Mouse (Mus musculus): ENCODE data around the gene Pigx.

Pigx gene

GRCm38 (mm10) chr16:32099638-32100150 is at the start of gene Pigx, which contains the start of gene Cep19:
Gene Pigx, minus strand, starts transcription at chr16:32099740.
Gene Cep19, plus strand, starts transcription at chr16:32099800.
- peak; percentile 92 for DNase-seq

GRCm38 (mm10) chr16:32147589-32148207 is 48.2 kb upstream of the Pigx start:
- no peak for DNase-seq

GRCm38 (mm10) chr16:32144592-32144991 is 45.1 kb upstream of the Pigx start:
- no peak for DNase-seq

- DNase-seq, result no peak
These were observed 44.2 kb upstream of the Pigx start for GRCm38 (mm10) chr16:32143766-32144165.

- DNase-seq, result no peak
These were observed 39.4 kb upstream of the Pigx start for GRCm38 (mm10) chr16:32138954-32139353.

DNA sequence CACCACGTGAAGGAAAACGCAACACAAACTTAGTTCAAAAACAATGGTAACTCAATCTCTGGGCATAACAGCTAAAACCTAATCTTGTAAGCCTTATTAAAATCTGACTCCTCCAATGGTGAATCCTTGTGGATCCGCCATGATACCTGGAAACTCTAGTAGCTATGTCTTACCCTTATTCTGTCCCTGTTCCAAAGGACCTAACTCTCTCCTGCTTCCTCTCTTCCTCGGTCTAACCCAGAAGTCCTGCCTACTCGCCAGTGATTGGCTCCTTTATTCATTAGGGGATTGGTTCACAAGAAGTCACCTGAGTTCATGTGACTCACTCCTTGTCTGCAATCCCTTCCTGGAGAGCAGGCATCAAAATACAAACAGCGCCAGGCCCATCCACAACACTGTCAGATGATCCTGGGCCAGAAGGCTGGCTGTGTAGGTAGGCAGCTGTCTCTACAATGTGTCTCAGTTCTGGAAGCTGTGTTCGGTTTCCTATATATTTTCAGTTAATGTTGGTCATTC is 36.4 kb upstream of the Pigx start:
- DNase-seq, result no peak

DNA sequence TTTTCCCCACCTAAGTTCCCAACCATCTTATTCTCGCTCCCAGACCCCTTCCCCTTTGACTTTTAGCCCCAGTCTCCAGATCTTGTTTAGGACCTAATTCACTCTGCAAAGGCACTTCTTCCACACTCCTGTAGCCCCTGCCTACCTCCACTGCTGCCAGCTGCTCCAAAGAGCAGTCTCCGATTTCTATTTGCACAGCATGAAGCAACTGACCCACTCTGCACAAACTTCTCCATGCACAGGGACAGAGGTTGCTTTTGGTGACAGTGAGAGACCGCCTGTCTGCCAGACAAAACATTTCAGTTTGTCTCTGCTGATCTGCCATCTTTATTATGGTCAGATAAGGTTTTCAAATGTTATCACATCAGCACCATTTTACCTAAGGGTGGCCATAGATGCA is 33.6 kb upstream of the Pigx start:
- DNase-seq, result no peak

GRCm38 (mm10) chr16:32130190-32130826 is 30.8 kb upstream of the Pigx start:
- peak; percentile 79 for DNase-seq

GRCm38 (mm10) chr16:32129449-32130189 is 30.1 kb upstream of the Pigx start:
- DNase-seq, result peak; percentile 33

DNA sequence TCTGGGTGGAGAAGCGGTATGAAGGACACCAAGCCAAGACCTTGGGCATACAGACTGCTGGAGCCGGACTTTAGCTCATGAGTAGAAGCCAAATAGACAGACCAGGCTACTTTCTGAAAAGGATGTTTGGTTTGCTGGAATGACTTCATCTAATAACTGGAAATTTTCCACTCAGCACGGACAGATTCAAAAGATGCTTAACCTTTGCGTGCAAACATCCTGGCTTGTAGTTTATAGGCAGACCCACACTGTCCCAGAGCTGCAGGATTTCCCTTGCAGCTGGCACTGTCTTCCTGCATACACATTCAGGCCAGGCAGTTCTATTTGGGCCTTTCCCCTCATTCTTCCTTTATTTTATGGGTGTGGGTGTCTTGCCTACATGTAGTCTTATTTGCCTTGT is 27.5 kb upstream of the Pigx start:
- no peak for DNase-seq

DNA sequence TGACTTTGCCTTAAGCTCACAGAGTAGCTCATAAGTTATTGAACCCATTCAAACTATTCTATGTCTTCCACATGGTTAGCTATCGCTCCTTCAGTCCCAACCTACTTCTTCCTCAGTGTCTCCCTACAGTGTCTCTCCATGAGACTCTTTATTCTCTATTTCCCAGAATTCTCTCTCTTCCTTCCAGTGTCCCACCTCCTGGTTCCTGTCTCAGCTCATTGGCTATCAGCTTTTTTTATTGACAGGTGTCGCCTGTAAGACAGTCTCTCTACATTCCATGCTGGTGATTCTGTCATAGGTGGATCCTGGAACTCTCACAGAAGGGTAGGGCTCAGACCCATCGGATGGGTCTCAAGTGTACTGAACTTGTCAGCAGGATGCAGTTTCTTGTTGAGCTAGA is 25.8 kb upstream of the Pigx start:
- no peak for DNase-seq

- no peak for DNase-seq
These were observed 25.1 kb upstream of the Pigx start for GRCm38 (mm10) chr16:32124444-32125335.

GRCm38 (mm10) chr16:32124020-32124419 is 24.5 kb upstream of the Pigx start:
- DNase-seq, result no peak

DNA sequence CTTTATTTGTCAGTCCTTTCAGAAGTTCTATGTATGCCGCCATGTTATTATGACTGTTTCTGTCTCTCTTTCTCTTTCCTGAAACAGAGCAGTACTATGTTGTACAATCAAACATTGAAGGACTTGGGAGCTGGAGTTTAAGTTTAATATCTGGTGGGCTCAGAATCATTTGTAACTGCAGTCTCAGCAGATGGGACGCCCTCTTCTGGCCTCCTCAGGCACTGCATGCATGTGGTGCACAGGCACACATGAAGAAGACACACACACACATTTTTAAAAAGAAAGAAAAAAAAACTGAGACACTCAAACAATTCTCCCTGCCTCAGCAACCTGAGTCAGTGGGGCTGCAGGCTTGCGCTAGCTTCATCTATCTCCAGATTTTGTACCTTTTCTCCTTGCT is 20.9 kb upstream of the Pigx start:
- DNase-seq, result no peak

- no peak for DNase-seq
These were observed 16.6 kb upstream of the Pigx start for GRCm38 (mm10) chr16:32116186-32116585.

DNA sequence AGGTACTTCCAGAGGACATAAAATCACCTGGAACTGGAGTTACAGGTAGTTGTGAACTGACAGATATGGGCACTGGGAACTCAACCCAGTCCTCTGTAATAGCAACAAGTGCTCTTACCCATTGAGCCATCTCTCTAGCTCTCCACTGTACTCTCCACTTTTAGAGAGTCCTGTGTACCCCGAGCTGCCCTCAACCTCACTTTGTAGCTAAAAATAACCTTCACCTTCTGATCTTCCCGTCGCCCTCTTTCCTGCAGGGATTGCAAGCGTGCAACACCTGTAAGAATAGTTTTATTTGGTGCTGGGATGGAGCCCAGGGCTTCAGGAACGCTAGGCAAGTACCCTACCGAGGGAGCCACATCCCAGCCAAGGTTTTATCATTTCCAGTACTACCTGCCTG is 16.2 kb upstream of the Pigx start:
- DNase-seq, result no peak

DNA sequence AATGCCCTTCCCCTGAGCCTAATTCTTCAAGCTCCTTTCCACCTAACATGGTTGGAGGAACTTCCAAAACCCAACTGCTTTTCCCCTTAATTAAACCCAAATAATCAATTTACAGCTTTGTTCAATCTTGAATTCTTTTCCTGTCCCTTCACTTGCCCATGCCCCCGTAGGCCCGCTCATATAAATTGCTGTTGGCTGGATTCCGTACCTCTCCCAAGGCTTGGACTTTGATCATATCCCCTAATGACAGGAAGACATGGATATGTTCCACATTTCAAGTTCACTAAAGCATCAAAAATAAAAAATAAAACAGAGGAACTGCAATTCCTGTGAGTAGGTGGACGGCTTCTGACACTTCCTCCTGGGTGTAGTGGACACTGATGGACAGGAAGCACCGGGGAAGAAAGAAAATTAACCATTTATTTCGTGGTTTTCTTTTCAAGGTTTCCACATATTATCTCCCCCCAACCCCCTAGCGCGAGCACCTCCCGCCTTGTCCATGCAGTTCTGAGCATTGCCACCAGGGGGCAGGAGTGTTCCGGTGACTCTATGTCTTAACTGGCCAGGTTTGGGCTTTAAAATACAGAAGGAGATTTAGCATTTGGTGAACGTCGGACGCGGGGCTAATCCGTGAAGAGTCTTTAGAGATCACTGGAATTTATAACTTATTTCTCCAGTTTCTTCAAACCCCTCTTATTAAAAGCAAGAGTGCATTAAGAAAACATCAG is 15.6 kb upstream of the Pigx start:
- peak; percentile 91 for DNase-seq

DNA sequence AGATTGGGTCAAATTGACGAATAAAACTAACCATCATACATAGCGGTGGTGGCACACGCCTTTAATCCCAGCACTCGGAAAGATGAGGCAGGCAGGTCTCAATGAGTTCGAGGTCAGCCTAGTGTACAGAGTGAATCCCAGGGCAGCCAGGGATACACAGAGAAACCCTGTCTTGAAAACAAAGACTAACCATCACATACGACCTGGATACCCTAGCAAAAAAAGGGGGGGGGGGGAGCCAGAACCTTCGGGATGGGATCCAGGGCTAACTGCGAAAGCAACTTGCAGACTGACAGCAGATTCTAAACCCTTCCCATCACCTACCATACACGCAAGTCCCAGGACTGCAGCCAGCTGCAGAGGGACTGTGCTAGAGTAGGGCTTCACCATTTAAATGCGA is 14.9 kb upstream of the Pigx start:
- DNase-seq, result no peak

DNA sequence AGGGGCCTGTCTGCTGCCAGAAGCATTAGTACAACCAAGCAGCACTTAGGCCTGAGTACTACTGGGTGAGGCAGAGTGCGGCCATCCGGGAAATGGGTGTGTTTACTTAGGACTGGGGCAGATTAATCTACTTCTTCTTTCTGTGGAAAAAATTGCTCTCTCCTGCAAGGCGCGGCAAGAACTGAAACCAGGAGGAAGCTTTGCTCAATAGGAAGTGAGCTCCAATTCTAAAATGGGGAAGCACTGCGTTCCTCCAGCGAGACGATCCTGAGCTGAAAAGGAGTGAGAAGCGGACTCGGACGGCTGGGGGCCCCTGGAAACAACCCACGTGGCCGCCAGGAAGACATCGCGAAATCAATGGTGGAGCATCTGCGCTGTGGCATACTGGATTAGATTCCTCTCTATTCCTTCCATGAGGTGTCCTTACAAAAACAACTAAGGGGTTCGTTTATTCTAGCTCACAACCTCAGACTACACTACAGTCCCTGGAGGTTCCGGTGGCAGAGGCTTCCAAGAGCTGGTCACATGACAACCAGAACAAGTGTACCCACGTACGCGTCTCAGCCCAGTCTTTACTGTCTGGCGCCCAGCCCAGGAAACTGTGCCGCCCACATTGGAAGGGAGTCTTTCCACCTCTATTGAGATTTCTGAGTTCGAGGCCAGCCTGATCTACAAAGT is 14.1 kb upstream of the Pigx start:
- DNase-seq, result peak; percentile 68

DNA sequence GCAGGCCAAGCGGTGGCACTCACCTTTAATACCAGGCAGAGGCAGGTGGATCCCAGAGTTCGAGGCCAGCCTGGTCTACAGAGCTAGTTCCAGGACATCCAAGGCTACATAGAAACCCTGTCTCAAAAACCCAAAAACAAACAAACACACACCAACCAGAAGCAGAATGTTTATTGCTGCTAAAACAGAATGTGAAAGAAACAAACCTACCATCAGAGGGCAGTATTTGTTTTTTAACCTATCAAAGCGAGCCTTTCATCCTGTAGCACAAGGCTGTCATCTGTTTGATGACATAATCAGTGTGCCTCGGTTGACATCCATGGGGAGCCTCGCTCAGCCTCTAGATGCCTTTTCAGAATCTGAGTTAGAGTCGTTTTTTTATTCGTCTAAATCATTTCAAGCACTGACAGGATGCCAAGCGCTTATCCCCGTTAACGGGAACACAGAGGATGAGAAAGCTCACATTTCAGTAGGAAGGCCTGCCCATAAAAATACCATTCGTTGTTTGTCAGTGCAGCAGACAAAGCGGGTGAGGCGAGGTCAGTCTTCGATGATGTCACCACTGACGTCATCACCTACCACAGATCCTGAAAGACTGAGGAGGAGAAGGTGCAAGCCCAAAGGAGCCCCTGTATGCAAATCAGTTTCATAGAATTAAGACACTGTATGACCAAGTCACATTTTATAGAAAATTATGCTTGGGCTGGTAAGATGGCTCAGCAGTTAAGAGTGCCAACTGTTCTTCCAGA is 11.6 kb upstream of the Pigx start:
- no peak for DNase-seq

DNA sequence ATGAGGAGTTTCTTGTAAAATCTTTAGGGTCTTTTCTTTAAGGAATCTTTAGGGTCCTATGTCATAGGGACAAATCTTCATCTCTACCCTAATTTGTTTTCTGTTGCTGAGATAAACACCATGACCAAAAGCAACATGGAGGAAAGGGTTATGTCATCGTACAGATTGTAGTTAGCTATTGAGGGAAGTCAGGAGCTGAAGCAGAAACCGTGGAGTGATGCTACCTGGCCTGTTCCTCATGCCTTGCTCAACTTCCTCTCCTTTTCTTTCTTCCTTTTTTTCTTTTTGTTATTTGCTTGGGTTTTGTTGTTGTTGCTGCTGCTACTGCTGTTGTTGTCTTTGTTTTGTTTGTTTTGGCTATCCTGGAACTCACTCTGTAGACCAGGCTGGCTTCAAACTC is 9.0 kb upstream of the Pigx start:
- DNase-seq, result no peak

Measured in thymus, postnatal 14 days (tissue).